Mouse (Mus musculus): ENCODE measurements at regions not wholly inside any gene's neighbourhood (a gene's known extent, or its start where the extent isn't known, plus 50 kb on each side); places are given as distances from the start of the nearest gene placed in this dataset.

GRCm38 (mm10) chr17:81176306-81176705, 111.4 kb upstream of the Thumpd2 start:
- TF ChIP-seq POLR2A (IDR thresholded peaks at IDR 0.05; ENCODE audit: extremely low read depth, insufficient read depth, low read length) = no peak
- no peak for TF ChIP-seq CTCF (IDR thresholded peaks at IDR 0.05; ENCODE audit: low read depth, low read length)
